Mouse (Mus musculus) hindbrain, postnatal 0 days (tissue): ENCODE measurements around the gene Arid5b. TPM values are rescaled to one million over a fixed set of nuclear protein-coding genes. Genes with fewer than 3 reads are reported as not detected.

Experiments used
- ATAC-seq: fragments of 200-750 bp; cut with Nextera tagmentation; 2 replicates; pipeline ENCODE4 v1.8.0; 2017; ENCODE audit warnings: mild to moderate bottlenecking, moderate TSS enrichment, moderate library complexity
- DNase-seq: peaks from one replicate; pipeline ENCODE4 v3.0.0-alpha.2; 2015; ENCODE audit warnings: low spot score
- H3K27ac ChIP-seq: fragments of 300-500 bp; sonication (generic); 2 replicates; pipeline ENCODE4 v1.5.1; 2014; ENCODE audit warnings: mild to moderate bottlenecking
- H3K27me3 ChIP-seq: fragments of 300-500 bp; sonication (generic); 2 replicates; pipeline ENCODE4 v1.6.1; 2014; ENCODE audit warnings: low read length, mixed read lengths; ENCODE audit not compliant: insufficient read depth
- H3K36me3 ChIP-seq: fragments of 300-500 bp; sonication (generic); 2 replicates; pipeline ENCODE4 v1.6.1; 2014; ENCODE audit warnings: low read length, mixed read lengths; ENCODE audit not compliant: insufficient read depth
- H3K4me1 ChIP-seq: fragments of 300-500 bp; sonication (generic); 2 replicates; pipeline ENCODE4 v1.6.1; 2014; ENCODE audit warnings: antibody characterized with exemption, low read length, mixed read lengths; ENCODE audit not compliant: insufficient read depth
- H3K4me2 ChIP-seq: fragments of 300-500 bp; sonication (generic); 2 replicates; pipeline ENCODE4 v1.6.1; 2014; ENCODE audit warnings: low read depth, mild to moderate bottlenecking, low read length, moderate library complexity, mixed read lengths
- H3K4me3 ChIP-seq: fragments of 300-500 bp; sonication (generic); 2 replicates; pipeline ENCODE4 v1.5.1; 2014; ENCODE audit warnings: low read length
- H3K9ac ChIP-seq: fragments of 300-500 bp; sonication (generic); replicated peaks from 2 replicates; pipeline ENCODE4 v1.6.1; 2014; ENCODE audit warnings: mild to moderate bottlenecking, low read length, moderate library complexity, mixed read lengths
- H3K9me3 ChIP-seq: fragments of 300-500 bp; sonication (generic); 2 replicates; pipeline ENCODE4 v1.6.1; 2016; ENCODE audit warnings: low read length, mixed read lengths
- CTCF ChIP-seq: IDR thresholded peaks from 2 replicates; pipeline ENCODE4 v1.5.1; 2016; ENCODE audit warnings: antibody characterized with exemption, control low read depth, low read depth
- WGBS: fragments of 180-500 bp; shearing (Covaris S2); extraction: QIAGEN DNeasy Blood & Tissue Kit; methylation state at CpG from one replicate; pipeline ENCODE4 v1.1.7; 2014; 5-methylcytosine and 5-hydroxymethylcytosine counted together
- polyA plus RNA-seq: library from polyadenylated mRNA; unstranded; fragments of >200 nt; fragmentation: Nextera tagmentation; extraction: Ambion mirVana; gene quantifications from 2 replicates; pipeline ENCODE4 v1.2.1, GENCODE M21; 2015
- total RNA-seq: library from RNA; depleted of rRNA; stranded (reverse); fragments of >200 nt; gene quantifications from 2 replicates; pipeline ENCODE4 v1.2.3, GENCODE M21; 2014

The Arid5b gene
- total and polyA plus RNA-seq, 2 experiments from 2014 or later: 13.1 to 13.8 TPM

DNA sequence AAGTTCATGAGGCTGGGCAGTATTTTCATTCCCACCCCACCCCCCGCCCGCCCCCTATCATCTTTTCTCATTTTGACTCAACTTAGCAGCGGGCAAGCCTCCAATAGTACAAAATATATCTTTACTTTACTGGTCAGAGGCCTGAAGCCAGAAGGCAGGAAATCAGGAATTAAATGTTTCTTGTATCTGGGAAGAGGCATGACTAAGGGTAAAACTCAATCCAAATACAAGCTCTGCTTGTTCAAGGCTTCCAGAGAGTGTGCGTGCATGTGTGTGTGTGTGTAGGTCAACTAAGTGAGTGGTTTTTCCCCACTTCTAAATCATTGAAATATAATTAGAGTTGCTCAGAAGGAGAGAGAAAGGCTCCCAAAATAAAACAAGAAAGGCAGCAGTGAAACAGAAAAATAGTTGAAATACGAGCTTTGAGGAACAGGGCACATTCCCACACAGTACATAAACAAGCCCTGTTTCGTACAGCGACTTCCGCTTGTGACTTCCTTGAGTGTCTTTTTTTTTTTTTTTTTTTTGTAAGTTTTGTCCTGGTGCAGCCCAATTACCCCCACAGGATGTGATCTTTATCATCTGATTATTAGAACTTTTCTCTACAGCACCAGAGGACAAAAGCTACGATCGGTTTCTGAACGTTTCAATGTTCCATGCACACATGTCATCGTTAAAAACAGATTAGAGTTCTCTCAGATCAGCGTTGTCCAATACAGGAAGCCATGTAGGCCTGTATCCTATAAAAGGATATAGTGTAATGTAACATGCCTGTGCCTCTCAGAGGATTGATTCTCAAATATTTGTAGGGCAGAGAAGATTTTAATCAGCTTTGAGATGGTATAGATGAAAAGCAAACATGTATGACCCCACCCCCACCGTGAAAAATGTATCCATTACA lies 173.4 kb downstream of the Arid5b start:
- ATAC-seq: no peak
- Histone ChIP-seq H3K4me2 (no peak overlapping the region), H3K36me3 (no peaks in the 10 kb centered on the region; the same call in 1 of the 2 replicates), H3K9ac (no peak overlapping the region), H3K27ac (peak overlapping the region; percentile 26), H3K9me3 (no peaks in the 10 kb centered on the region), H3K27me3 (no peaks in the 10 kb centered on the region), H3K4me3 (no peak overlapping the region), H3K4me1 (peaks cover 20% of the 10 kb centered on the region)
- TF ChIP-seq CTCF: no peak
- 63% methylated on average over 14 of the region's 14 CpGs for WGBS
- DNase-seq: no peak

DNA sequence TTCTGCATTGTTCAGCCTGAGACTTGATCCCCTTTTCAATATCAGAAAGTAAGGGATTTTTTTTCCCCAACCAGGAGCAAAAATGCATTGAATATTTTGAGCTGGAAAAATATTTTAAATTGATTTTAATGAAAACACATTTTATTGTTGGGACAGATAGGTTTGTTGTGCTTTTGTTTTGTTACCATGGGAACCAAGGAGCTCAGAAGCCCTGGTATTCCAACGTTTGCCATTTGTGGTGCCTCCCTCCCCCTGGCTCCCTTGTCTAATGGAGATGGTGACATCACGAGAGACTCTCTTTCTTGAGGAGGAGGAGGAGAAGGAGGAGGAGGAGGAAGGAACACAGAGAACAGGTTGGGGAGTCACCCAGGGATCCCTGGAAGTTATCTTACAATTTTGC lies 174.1 kb downstream of the Arid5b start:
- H3K4me3 ChIP-seq: no peak overlapping the region
- no peak for TF ChIP-seq CTCF
- no peak for ATAC-seq
- H3K27ac ChIP-seq: no peak overlapping the region
- no peaks in the 10 kb centered on the region for H3K27me3 ChIP-seq
- WGBS: 11% methylated on average over 2 of the region's 2 CpGs
- no peaks in the 10 kb centered on the region for H3K9me3 ChIP-seq
- H3K9ac ChIP-seq: no peak overlapping the region
- no peaks in the 10 kb centered on the region; the same call in 1 of the 2 replicates for H3K36me3 ChIP-seq
- H3K4me2 ChIP-seq: no peak overlapping the region
- H3K4me1 ChIP-seq: peaks cover 20% of the 10 kb centered on the region
- peak; percentile 34 for DNase-seq

DNA sequence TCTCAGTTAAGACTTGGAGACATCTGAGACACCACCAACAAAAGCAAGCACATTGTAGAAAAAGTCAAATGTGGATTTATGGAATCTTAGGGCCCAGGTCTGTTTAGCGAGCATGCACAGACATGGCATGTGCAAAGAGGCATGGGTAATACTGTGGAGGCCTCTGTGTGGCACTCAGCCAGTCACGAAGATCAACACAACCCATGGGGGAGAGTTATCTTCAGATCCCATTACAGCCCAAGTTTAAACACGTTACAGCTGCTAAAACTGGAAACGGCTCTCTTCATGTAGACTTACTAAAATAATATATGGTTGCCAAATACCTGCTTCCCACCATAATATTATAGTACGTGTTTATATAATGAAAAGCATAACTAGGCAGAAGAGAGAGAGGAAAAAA lies 174.6 kb downstream of the Arid5b start:
- no peak for TF ChIP-seq CTCF
- ATAC-seq (no peak), DNase-seq (peak; percentile 51)
- H3K9me3 ChIP-seq: no peaks in the 10 kb centered on the region
- 42% methylated on average over 5 of the region's 5 CpGs for WGBS
- H3K27me3 ChIP-seq: no peaks in the 10 kb centered on the region
- H3K4me2 ChIP-seq: no peak overlapping the region
- H3K4me1 ChIP-seq: peaks cover 20% of the 10 kb centered on the region
- no peak overlapping the region for H3K4me3 ChIP-seq
- H3K27ac ChIP-seq: peak overlapping the region; percentile 51; the same call in 1 of the 2 replicates
- H3K36me3 ChIP-seq: no peaks in the 10 kb centered on the region; the same call in 1 of the 2 replicates
- H3K9ac ChIP-seq: no peak overlapping the region

DNA sequence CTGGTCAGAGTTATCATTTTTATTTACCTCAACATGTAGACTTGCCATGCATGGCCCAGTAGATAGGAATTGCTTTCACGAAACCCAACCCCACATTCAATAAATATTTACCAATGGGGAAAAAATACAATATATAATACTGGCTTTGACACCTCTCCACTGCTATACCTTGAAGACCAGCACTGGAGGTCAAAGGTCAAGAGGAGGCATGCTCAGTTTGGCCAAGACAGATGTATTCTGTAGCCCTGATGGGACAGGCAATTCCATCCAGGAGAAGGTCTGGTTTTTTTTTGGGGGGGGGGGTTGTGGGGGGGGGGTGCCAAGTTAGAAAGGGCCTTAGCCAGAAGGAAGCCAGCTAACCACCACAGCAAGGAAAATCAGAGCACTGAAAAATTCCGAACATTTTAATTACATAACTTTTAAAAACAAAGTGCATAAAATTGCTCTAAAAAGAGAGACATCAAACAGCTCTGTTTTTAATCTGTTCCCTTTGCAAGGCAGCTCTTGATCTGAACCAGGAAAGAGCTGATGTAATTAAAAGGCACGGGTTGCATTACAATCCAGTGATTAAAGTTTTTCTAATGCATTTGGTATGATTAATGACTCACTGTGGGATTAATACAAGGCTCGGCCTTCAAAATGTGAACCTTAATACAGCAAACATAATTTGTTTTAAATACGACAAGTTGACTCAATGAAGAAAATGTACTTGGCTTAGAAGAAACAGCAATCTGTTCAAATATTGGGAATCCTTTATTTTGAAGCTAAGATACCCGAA lies 175.3 kb downstream of the Arid5b start:
- ATAC-seq: no peak
- no peak overlapping the region for H3K4me3 ChIP-seq
- 0 out of 2 replicates have a peak overlapping the region, but pooled peaks have one; percentile 51 for H3K27ac ChIP-seq
- H3K4me2 ChIP-seq: no peak overlapping the region
- DNase-seq: no peak
- H3K27me3 ChIP-seq: no peaks in the 10 kb centered on the region
- no peak for TF ChIP-seq CTCF
- peaks cover 20% of the 10 kb centered on the region for H3K4me1 ChIP-seq
- WGBS: 76% methylated on average over 6 of the region's 6 CpGs
- no peaks in the 10 kb centered on the region for H3K9me3 ChIP-seq
- H3K9ac ChIP-seq: no peak overlapping the region
- no peaks in the 10 kb centered on the region; the same call in 1 of the 2 replicates for H3K36me3 ChIP-seq

DNA sequence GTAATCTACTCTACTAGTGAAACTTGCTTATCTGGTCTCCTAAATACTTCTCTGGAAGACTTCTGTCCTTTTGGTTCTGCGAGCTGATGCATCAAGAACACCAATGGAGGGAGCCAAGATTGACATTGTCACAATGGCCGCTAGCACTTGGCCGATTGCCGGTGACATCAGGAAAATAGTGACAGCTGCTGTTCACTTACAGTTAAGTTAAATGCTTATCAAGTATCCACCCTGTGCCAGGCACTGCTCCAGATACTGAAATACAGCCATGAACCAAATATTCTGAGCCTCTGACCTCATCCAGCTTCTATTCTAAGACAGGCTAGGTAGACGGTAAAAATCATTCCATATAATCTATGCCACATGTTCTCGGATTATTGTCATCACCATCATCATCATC lies 176.0 kb downstream of the Arid5b start:
- Histone ChIP-seq H3K9me3 (no peaks in the 10 kb centered on the region), H3K27me3 (no peaks in the 10 kb centered on the region), H3K36me3 (peaks cover 7% of the 10 kb centered on the region), H3K4me3 (no peak overlapping the region), H3K9ac (no peak overlapping the region), H3K27ac (no peak overlapping the region), H3K4me2 (no peak overlapping the region), H3K4me1 (peaks cover 20% of the 10 kb centered on the region)
- WGBS: 91% methylated on average over 6 of the region's 6 CpGs
- DNase-seq (no peak), ATAC-seq (no peak)
- no peak for TF ChIP-seq CTCF

DNA sequence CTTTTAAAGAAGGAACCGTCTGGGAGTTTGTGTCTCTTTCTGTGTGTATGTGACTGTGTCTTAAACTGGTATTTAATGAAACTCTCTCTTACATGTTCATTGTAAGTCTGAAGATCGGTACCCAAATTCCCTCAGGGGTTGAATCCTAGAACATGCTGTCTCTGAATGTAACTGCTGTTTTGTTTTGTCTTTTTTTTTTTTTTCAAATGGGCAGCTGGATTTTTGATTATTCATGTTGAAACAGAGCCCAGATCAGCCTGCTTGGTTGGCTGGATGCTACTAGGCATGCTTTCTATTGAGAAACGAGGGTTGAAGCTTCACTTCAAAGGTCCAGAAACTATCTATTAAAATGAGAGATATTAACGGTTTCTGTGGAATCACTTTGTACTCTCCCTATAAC lies 177.3 kb downstream of the Arid5b start:
- no peaks in the 10 kb centered on the region for H3K9me3 ChIP-seq
- no peak for TF ChIP-seq CTCF
- 57% methylated on average over 4 of the region's 4 CpGs for WGBS
- H3K4me2 ChIP-seq: no peak overlapping the region
- no peak overlapping the region for H3K4me3 ChIP-seq
- ATAC-seq (no peak), DNase-seq (no peak)
- H3K9ac ChIP-seq: no peak overlapping the region
- peaks cover 16% of the 10 kb centered on the region for H3K4me1 ChIP-seq
- peaks cover 20% of the 10 kb centered on the region for H3K36me3 ChIP-seq
- H3K27me3 ChIP-seq: no peaks in the 10 kb centered on the region
- H3K27ac ChIP-seq: no peak overlapping the region
